Comparison of ENCODE assay signal across 25 mouse cellular contexts in genomic region chr9:62903841-62904240, GRCm38 (mm10). TPM values are rescaled to one million over a fixed set of nuclear protein-coding genes. Genes with fewer than 3 reads are reported as not detected.
DNase-seq lines count a peak whose midpoint lies in the region; ATAC-seq and TF ChIP-seq lines count a peak whose summit lies in the region.
"Had no signal": no experiment of that assay in that cellular context is flagged by ENCODE, and none has a peak within 500 bp of the region (broad histone marks: within the 10 kb centered on the region; RNA-seq: fewer than 3 reads in every experiment).

No protein-coding gene starts in this region.

- H3K9ac ChIP-seq in limb, embryonic 15.5 days, result no peak overlapping the region
- no peak overlapping the region for H3K9ac ChIP-seq in stomach, postnatal 0 days (ENCODE audit: low read length)
- H3K9ac ChIP-seq: embryonic facial prominence, embryonic 12.5 days; embryonic facial prominence, embryonic 15.5 days; forebrain, embryonic 12.5 days; forebrain, embryonic 15.5 days; heart, embryonic 13.5 days; hindbrain, embryonic 14.5 days had no signal

- no peaks in the 10 kb centered on the region for H3K9me3 ChIP-seq in limb, embryonic 15.5 days
- H3K9me3 ChIP-seq in limb, embryonic 10.5 days (replicated peaks), result no peaks in the 10 kb centered on the region
- H3K9me3 ChIP-seq in stomach, postnatal 0 days (ENCODE audit: control insufficient read depth, low read length), result no peaks in the 10 kb centered on the region
- H3K9me3 ChIP-seq: embryonic facial prominence, embryonic 12.5 days; embryonic facial prominence, embryonic 15.5 days; forebrain, embryonic 12.5 days; forebrain, embryonic 15.5 days; heart, embryonic 13.5 days had no signal

- H3K4me2 ChIP-seq in limb, embryonic 15.5 days, result no peak overlapping the region
- H3K4me2 ChIP-seq in stomach, postnatal 0 days (replicated peaks; ENCODE audit: low read depth), result no peak overlapping the region
- H3K4me2 ChIP-seq: embryonic facial prominence, embryonic 12.5 days; embryonic facial prominence, embryonic 15.5 days; forebrain, embryonic 12.5 days; forebrain, embryonic 15.5 days; heart, embryonic 13.5 days; hindbrain, embryonic 14.5 days had no signal

- no peak for TF ChIP-seq EP300 in stomach, postnatal 0 days (optimal IDR thresholded peaks at IDR 0.05)

- H3K27ac ChIP-seq in limb, embryonic 15.5 days, result 0 out of 2 replicates have a peak overlapping the region, but pooled peaks have one; percentile 3
- H3K27ac ChIP-seq in limb, embryonic 10.5 days, result no peak overlapping the region
- no peak overlapping the region for H3K27ac ChIP-seq in stomach, postnatal 0 days (replicated peaks)
- H3K27ac ChIP-seq: embryonic facial prominence, embryonic 12.5 days; embryonic facial prominence, embryonic 15.5 days; forebrain, embryonic 12.5 days; forebrain, embryonic 15.5 days; heart, embryonic 13.5 days; hindbrain, embryonic 14.5 days; hindbrain, postnatal 0 days had no signal

- 91% methylated on average over 2 of the region's 2 CpGs for WGBS in limb, embryonic 15.5 days
- WGBS in limb, embryonic 10.5 days, result 97% methylated on average over 2 of the region's 2 CpGs
- WGBS in stomach, postnatal 0 days, result 91% methylated on average over 2 of the region's 2 CpGs

- ATAC-seq in limb, embryonic 15.5 days (ENCODE audit: insufficient number of reproducible peaks, low FRiP score, low TSS enrichment, low read depth), result no peak
- 0 out of 2 replicates have a peak, but pooled peaks have one; percentile 42 for ATAC-seq in common myeloid progenitor, adult 5-6 weeks (replicated peaks; ENCODE audit: low read depth, poor library complexity, severe bottlenecking)
- peak; percentile 76 for ATAC-seq in megakaryocyte progenitor cell, adult 5-6 weeks (replicated peaks; ENCODE audit: poor library complexity)
- ATAC-seq in stomach, postnatal 0 days (ENCODE audit: low FRiP score, low TSS enrichment), result no peak
- ATAC-seq: activated CD4-positive, CD25-positive, alpha-beta regulatory T cell, adult 4 months; forebrain, embryonic 15.5 days; hindbrain, postnatal 0 days; inflammation-experienced regulatory T-cells, adult 6 months had no signal

- no peaks in the 10 kb centered on the region for H3K27me3 ChIP-seq in limb, embryonic 15.5 days
- H3K27me3 ChIP-seq in limb, embryonic 10.5 days (ENCODE audit: low read depth, poor library complexity, severe bottlenecking), result no peaks in the 10 kb centered on the region
- H3K27me3 ChIP-seq in stomach, postnatal 0 days (ENCODE audit: control insufficient read depth, insufficient read depth, low read length), result no peaks in the 10 kb centered on the region
- H3K27me3 ChIP-seq: embryonic facial prominence, embryonic 12.5 days; embryonic facial prominence, embryonic 15.5 days; forebrain, embryonic 12.5 days; forebrain, embryonic 15.5 days; heart, embryonic 13.5 days had no signal

- H3K4me1 ChIP-seq in limb, embryonic 15.5 days, result no peaks in the 10 kb centered on the region
- H3K4me1 ChIP-seq in limb, embryonic 10.5 days, result no peaks in the 10 kb centered on the region
- H3K4me1 ChIP-seq in stomach, postnatal 0 days (replicated peaks; ENCODE audit: control insufficient read depth, insufficient read depth), result no peaks in the 10 kb centered on the region
- H3K4me1 ChIP-seq: embryonic facial prominence, embryonic 12.5 days; embryonic facial prominence, embryonic 15.5 days; forebrain, embryonic 15.5 days had no signal

- no peak for DNase-seq in limb, embryonic 10.5 days (ENCODE audit: low spot score)
- no peak for DNase-seq in stomach, postnatal 0 days (ENCODE audit: low spot score)
- DNase-seq in gastrocnemius, postnatal 4 days (ENCODE audit: low spot score in 2 of 2), result no peak
- DNase-seq: adrenal gland, adult 8-10 months; adrenal gland, postnatal 25 days; cerebellum, adult 18-20 months; cerebellum, adult 9-10 months; cerebellum, postnatal 14 days; gastrocnemius, postnatal 25 days; heart, adult 18-20 months; heart, postnatal 14 days; heart, postnatal 4 days had no signal

- peaks cover 29% of the 10 kb centered on the region for H3K36me3 ChIP-seq in limb, embryonic 15.5 days
- H3K36me3 ChIP-seq in limb, embryonic 10.5 days, result peaks cover 42% of the 10 kb centered on the region
- H3K36me3 ChIP-seq in stomach, postnatal 0 days (ENCODE audit: control insufficient read depth, insufficient read depth, low read length), result peaks cover 3% of the 10 kb centered on the region; the same call in 1 of the 2 replicates

- TF ChIP-seq CTCF in stomach, postnatal 0 days (IDR thresholded peaks at IDR 0.05; ENCODE audit: low read depth), result no peak

- no peak overlapping the region for H3K4me3 ChIP-seq in limb, embryonic 15.5 days
- no peak overlapping the region for H3K4me3 ChIP-seq in limb, embryonic 10.5 days
- H3K4me3 ChIP-seq in stomach, postnatal 0 days (ENCODE audit: low read depth, low read length), result no peak overlapping the region
- H3K4me3 ChIP-seq: embryonic facial prominence, embryonic 12.5 days; embryonic facial prominence, embryonic 15.5 days; erythroblast, embryonic 14.5 days; forebrain, embryonic 12.5 days; forebrain, embryonic 15.5 days; heart, embryonic 13.5 days had no signal

RNA-seq across cellular contexts. Expression of gene Calml4, which starts 46.0 kb away (rescaled TPM):
- 16.2 and 19.4 TPM in 2 replicates for polyA plus RNA-seq in limb, embryonic 15.5 days (2015; fragmentation: Nextera tagmentation; extraction: Ambion mirVana)
- 3.8 and 4.4 TPM in 2 replicates for polyA plus RNA-seq in limb, embryonic 10.5 days (2016; fragmentation: Nextera tagmentation; extraction: Ambion mirVana)
- 9.4 TPM in 1 of 2 replicates, not detected in the other for total RNA-seq in common myeloid progenitor, adult 5-6 weeks (2017)
- total RNA-seq in megakaryocyte progenitor cell, adult 5-6 weeks (2015), result 1.4 and 2.1 TPM in 2 replicates
- 1.6 and 2.8 TPM in 2 replicates for total RNA-seq in megakaryocyte progenitor cell, adult 5-6 weeks (2017)
- 21.6 and 24.6 TPM in 2 replicates for polyA plus RNA-seq in stomach, postnatal 0 days (2015; fragmentation: Nextera tagmentation; extraction: Ambion mirVana)
- 10 to 100 TPM; 19.9 to 20.3 TPM for total RNA-seq in gastrocnemius, postnatal 4 days (2021)
- polyA plus RNA-seq: activated CD4-positive, CD25-positive, alpha-beta regulatory T cell, adult 4 months; erythroblast, embryonic 14.5 days had no signal

Comparison
In these comparisons a context has a peak if more than half of its experiments do, and no peak if none do; other contexts are left out.
1. ATAC-seq: peak in common myeloid progenitor, adult 5-6 weeks (single experiment) and megakaryocyte progenitor cell, adult 5-6 weeks (single experiment); none in limb, embryonic 15.5 days (single experiment) and stomach, postnatal 0 days (single experiment).